Mouse (Mus musculus): ENCODE results near the gene Fnbp1. TPM values are rescaled to one million over a fixed set of nuclear protein-coding genes. Genes with fewer than 3 reads are reported as not detected.

Fnbp1 gene
- polyA plus RNA-seq, 2 experiments from 2014 or later: 78.2 to 90.0 TPM

- ATAC-seq: no peak
Observed at GRCm38 (mm10) chr2:31092939-31093338, 48.9 kb downstream of the Fnbp1 start.

- ATAC-seq: no peak
Observed at GRCm38 (mm10) chr2:31091182-31091581, 50.6 kb downstream of the Fnbp1 start.

- ATAC-seq: no peak
Observed at GRCm38 (mm10) chr2:31089607-31090006, 52.2 kb downstream of the Fnbp1 start.

GRCm38 (mm10) chr2:31088871-31089270 lies 52.9 kb downstream of the Fnbp1 start:
- ATAC-seq: peak; percentile 27

GRCm38 (mm10) chr2:31087663-31088661 lies 53.8 kb downstream of the Fnbp1 start:
- ATAC-seq: peak; percentile 70

- ATAC-seq: no peak
Observed at GRCm38 (mm10) chr2:31087085-31087484, 54.7 kb downstream of the Fnbp1 start.

GRCm38 (mm10) chr2:31086543-31086942 lies 55.3 kb downstream of the Fnbp1 start:
- ATAC-seq: no peak

- no peak for ATAC-seq
Observed at GRCm38 (mm10) chr2:31084169-31084850, 57.5 kb downstream of the Fnbp1 start.

- no peak for ATAC-seq
Observed at GRCm38 (mm10) chr2:31083372-31083771, 58.4 kb downstream of the Fnbp1 start.

GRCm38 (mm10) chr2:31082639-31083038 lies 59.2 kb downstream of the Fnbp1 start:
- ATAC-seq: peak; percentile 80

- ATAC-seq: peak; percentile 72
Observed at GRCm38 (mm10) chr2:31081349-31081748, 60.5 kb downstream of the Fnbp1 start.

GRCm38 (mm10) chr2:31079117-31079516 lies 62.7 kb downstream of the Fnbp1 start:
- no peak for ATAC-seq

- no peak for ATAC-seq
Observed at GRCm38 (mm10) chr2:31077574-31077973, 64.2 kb downstream of the Fnbp1 start.

GRCm38 (mm10) chr2:31076351-31077140 lies 65.3 kb downstream of the Fnbp1 start:
- ATAC-seq: no peak

GRCm38 (mm10) chr2:31075836-31076235 lies 66.0 kb downstream of the Fnbp1 start:
- no peak for ATAC-seq

- no peak for ATAC-seq
Observed at GRCm38 (mm10) chr2:31075168-31075567, 66.6 kb downstream of the Fnbp1 start.

- ATAC-seq: no peak
Observed at GRCm38 (mm10) chr2:31069506-31069905, 72.3 kb downstream of the Fnbp1 start.

GRCm38 (mm10) chr2:31069114-31069445 lies 72.7 kb downstream of the Fnbp1 start:
- no peak for ATAC-seq

- ATAC-seq: no peak
Observed at GRCm38 (mm10) chr2:31068246-31069113, 73.3 kb downstream of the Fnbp1 start.

- ATAC-seq: no peak
Observed at GRCm38 (mm10) chr2:31067696-31068245, 74.0 kb downstream of the Fnbp1 start.

GRCm38 (mm10) chr2:31067059-31067595 lies 74.7 kb downstream of the Fnbp1 start:
- ATAC-seq: no peak
